Comparison of ENCODE assay signal across 15 mouse cellular contexts in the genomic region with DNA sequence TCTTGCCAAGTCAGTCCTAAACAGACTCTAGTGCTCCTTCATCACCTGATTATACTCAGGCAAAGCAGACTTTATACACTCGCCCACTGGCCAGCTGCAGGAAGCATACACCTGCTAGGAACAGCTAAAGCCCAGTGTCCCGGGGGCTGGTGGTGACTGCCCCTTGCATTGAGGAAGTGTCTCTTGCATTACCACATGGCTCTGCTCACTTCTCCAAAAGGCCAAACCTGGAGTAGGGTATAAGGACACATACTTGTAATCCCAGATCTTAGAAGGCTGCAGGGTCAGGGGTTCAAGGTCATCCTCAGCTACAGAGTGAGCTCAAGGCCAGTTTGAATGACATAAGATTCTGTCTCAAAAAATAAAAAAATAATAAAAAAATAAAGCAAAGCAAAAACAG. TPM values are rescaled to one million over a fixed set of nuclear protein-coding genes. Genes with fewer than 3 reads are reported as not detected.
DNase-seq lines count a peak whose midpoint lies in the region; ATAC-seq and TF ChIP-seq lines count a peak whose summit lies in the region.
"Had no signal": no experiment of that assay in that cellular context is flagged by ENCODE, and none has a peak within 500 bp of the region (broad histone marks: within the 10 kb centered on the region; RNA-seq: fewer than 3 reads in every experiment).

No protein-coding gene starts in this region.

- H3K4me1 ChIP-seq in intestine, embryonic 15.5 days (replicated peaks): peaks cover 46% of the 10 kb centered on the region
- peaks cover 40% of the 10 kb centered on the region for H3K4me1 ChIP-seq in stomach, embryonic 16.5 days (ENCODE audit: control insufficient read depth, insufficient read depth, low read length)

- H3K9ac ChIP-seq in intestine, embryonic 15.5 days: no peak overlapping the region
- no peak overlapping the region for H3K9ac ChIP-seq in stomach, embryonic 16.5 days (ENCODE audit: low read length)
- H3K9ac ChIP-seq: liver, embryonic 13.5 days had no signal

- peak overlapping the region; percentile 36; the same call in 1 of the 2 replicates for H3K27ac ChIP-seq in left cerebral cortex, adult 2 months
- peak overlapping the region; percentile 80 for H3K27ac ChIP-seq in intestine, embryonic 15.5 days
- H3K27ac ChIP-seq in stomach, embryonic 16.5 days (ENCODE audit: low read length): peak overlapping the region; percentile 20; the same call in 1 of the 2 replicates

- DNase-seq in heart, adult 11 months: peak; percentile 87
- DNase-seq in heart, adult 9 months (ENCODE audit: low spot score in 2 of 2): no peak
- DNase-seq in left cerebral cortex, adult 2 months (ENCODE audit: extremely low spot score in 1 of 2, low spot score in 2 of 2): no peak
- no peak for DNase-seq in left cerebral cortex, adult 18-20 months (ENCODE audit: low spot score in 2 of 2)
- DNase-seq in urinary bladder, adult 18-20 months (ENCODE audit: low spot score in 2 of 2): no peak
- DNase-seq: heart, postnatal 10 days; kidney, postnatal 10 days; layer of hippocampus, adult 9-11 months; liver, embryonic 13.5 days; lung, postnatal 14 days; midbrain, embryonic 14.5 days had no signal

- 0 out of 2 replicates have a peak, but pooled peaks cover 5% of the 10 kb centered on the region for H3K27me3 ChIP-seq in intestine, embryonic 15.5 days (replicated peaks)
- no peaks in the 10 kb centered on the region for H3K27me3 ChIP-seq in stomach, embryonic 16.5 days (ENCODE audit: control insufficient read depth, insufficient read depth, low read length)

- no peak for ATAC-seq in intestine, embryonic 15.5 days
- ATAC-seq in stomach, embryonic 16.5 days (ENCODE audit: insufficient read depth, low FRiP score): no peak
- ATAC-seq: hindbrain, postnatal 0 days had no signal

- WGBS in intestine, embryonic 15.5 days: 73% methylated on average over 2 of the region's 2 CpGs
- 65% methylated on average over 2 of the region's 2 CpGs for WGBS in stomach, embryonic 16.5 days

- H3K36me3 ChIP-seq in intestine, embryonic 15.5 days: no peaks in the 10 kb centered on the region
- H3K36me3 ChIP-seq in stomach, embryonic 16.5 days (ENCODE audit: control insufficient read depth, insufficient read depth, low read length): no peaks in the 10 kb centered on the region
- H3K36me3 ChIP-seq: forebrain, embryonic 10.5 days; liver, embryonic 13.5 days had no signal

- intact Hi-C loops in left cerebral cortex, adult 2 months (cut with DNase I): loop anchor here (2.0 kb wide), 1 partner anchor 27 kb away; no protein-coding TSS in a partner anchor

- H3K4me2 ChIP-seq in intestine, embryonic 15.5 days (replicated peaks): no peak overlapping the region
- no peak overlapping the region for H3K4me2 ChIP-seq in stomach, embryonic 16.5 days (ENCODE audit: low read depth, low read length)
- H3K4me2 ChIP-seq: liver, embryonic 13.5 days had no signal

- H3K4me3 ChIP-seq in left cerebral cortex, adult 2 months: no peak overlapping the region
- no peak overlapping the region for H3K4me3 ChIP-seq in intestine, embryonic 15.5 days (replicated peaks)
- H3K4me3 ChIP-seq in stomach, embryonic 16.5 days (replicated peaks; ENCODE audit: low read length): no peak overlapping the region
- H3K4me3 ChIP-seq: forebrain, embryonic 10.5 days; liver, embryonic 13.5 days had no signal

- no peaks in the 10 kb centered on the region for H3K9me3 ChIP-seq in intestine, embryonic 15.5 days
- no peaks in the 10 kb centered on the region for H3K9me3 ChIP-seq in stomach, embryonic 16.5 days (replicated peaks; ENCODE audit: control insufficient read depth, low read length)
- H3K9me3 ChIP-seq: forebrain, embryonic 10.5 days; liver, embryonic 13.5 days had no signal

- TF ChIP-seq CTCF in left cerebral cortex, adult 2 months (IDR thresholded peaks at IDR 0.05): no peak

RNA-seq across cellular contexts. Expression of gene Nacc2, which starts 3.4 kb away (rescaled TPM):
- total RNA-seq in left cerebral cortex, adult 2 months (2021): 10 to 100 TPM; 64.5 to 75.9 TPM
- total RNA-seq in left cerebral cortex, adult 18-20 months (2021): 10 to 100 TPM; 69.8 to 81.1 TPM
- 14.4 and 16.9 TPM in 2 replicates for polyA plus RNA-seq in intestine, embryonic 15.5 days (2015; fragmentation: Nextera tagmentation; extraction: Ambion mirVana)
- polyA plus RNA-seq in stomach, embryonic 16.5 days (2015; fragmentation: Nextera tagmentation; extraction: Ambion mirVana): 16.8 and 18.8 TPM in 2 replicates

Comparison
In these comparisons a context has a peak if more than half of its experiments do, and no peak if none do; other contexts are left out.
1. H3K27ac ChIP-seq: peak in every context shown above with its lines; median percentile 80 in intestine, embryonic 15.5 days; 36 in left cerebral cortex, adult 2 months; 20 in stomach, embryonic 16.5 days.